Mouse (Mus musculus) erythroblast, embryonic 14.5 days (primary cell): ENCODE measurements around the gene Rgs19.

Experiments
- GATA1 ChIP-seq: IDR thresholded peaks from 2 replicates; pipeline ENCODE4 v1.6.1; 2012; ENCODE audit warnings: low read length, inconsistent platforms, mixed read lengths
- TAL1 ChIP-seq: IDR thresholded peaks from 3 replicates; pipeline ENCODE4 v1.6.1; 2012; ENCODE audit warnings: low read length, inconsistent platforms, mixed read lengths

DNA sequence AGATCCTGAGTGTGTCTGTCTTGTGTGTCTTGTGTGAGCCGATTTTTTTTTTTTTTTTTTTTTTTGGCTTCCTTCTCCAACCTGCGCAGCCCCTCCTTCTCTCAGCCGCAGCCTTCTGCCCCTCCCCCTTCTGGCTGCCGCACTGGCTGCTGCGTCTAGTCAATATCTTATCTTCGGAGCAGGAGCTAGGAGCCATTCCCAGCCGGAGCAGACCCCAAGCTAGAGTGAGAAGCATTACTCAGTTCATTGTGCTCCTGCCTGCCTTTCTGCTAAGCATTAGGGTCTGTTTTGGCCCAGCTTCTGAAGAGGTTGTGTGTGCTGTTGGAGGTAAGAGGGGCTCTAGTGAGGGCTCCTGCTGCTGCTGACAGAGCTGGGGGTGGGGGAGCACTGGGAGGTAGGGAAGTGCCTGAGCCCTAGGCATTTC, 21.1 kb upstream of the Rgs19 start, which contains the start of gene Oprl1:
- TF ChIP-seq GATA1 (no peak), TAL1 (no peak)
